Mouse (Mus musculus) thymus, adult 2 months (tissue): ENCODE data around the gene Pde11a. TPM values are rescaled to one million over a fixed set of nuclear protein-coding genes. Genes with fewer than 3 reads are reported as not detected.

ENCODE experiments used
- DNase-seq: peaks from one replicate; pipeline ENCODE4 v3.0.0; 2021
- H3K27ac ChIP-seq: fragments of 200-500 bp; 2 replicates; pipeline ENCODE4 v1.5.1; 2012; ENCODE audit warnings: low read length, control low read depth; ENCODE audit not compliant: control insufficient read depth, insufficient read depth
- H3K27me3 ChIP-seq: fragments of 200-500 bp; 2 replicates; pipeline ENCODE4 v1.6.1; 2012; ENCODE audit warnings: mild to moderate bottlenecking, low read length, moderate library complexity, mixed read lengths; ENCODE audit not compliant: control insufficient read depth, insufficient read depth
- H3K36me3 ChIP-seq: fragments of 200-500 bp; 2 replicates; pipeline ENCODE4 v1.6.1; 2012; ENCODE audit warnings: mild to moderate bottlenecking, low read length, moderate library complexity; ENCODE audit not compliant: control insufficient read depth, insufficient read depth
- H3K4me1 ChIP-seq: fragments of 200-500 bp; replicated peaks from 2 replicates; pipeline ENCODE4 v1.6.1; 2012; ENCODE audit warnings: low read length; ENCODE audit not compliant: control insufficient read depth, insufficient read depth
- H3K4me3 ChIP-seq: fragments of 200-500 bp; 2 replicates; pipeline ENCODE4 v1.5.1; 2012; ENCODE audit warnings: mild to moderate bottlenecking, low read length, control low read depth, moderate library complexity; ENCODE audit not compliant: control insufficient read depth, insufficient read depth
- CTCF ChIP-seq: fragments of 200-500 bp; IDR thresholded peaks from 2 replicates; pipeline ENCODE4 v1.5.1; 2012; ENCODE audit warnings: mild to moderate bottlenecking, control low read depth, low read length, moderate library complexity, borderline replicate concordance; ENCODE audit not compliant: control insufficient read depth, poor library complexity, insufficient read depth; ENCODE audit errors: extremely low read depth
- POLR2A ChIP-seq: fragments of 200-500 bp; IDR thresholded peaks from 2 replicates; pipeline ENCODE4 v1.6.1; 2012; ENCODE audit warnings: mild to moderate bottlenecking, low read length, control low read depth, moderate library complexity; ENCODE audit not compliant: control insufficient read depth, poor library complexity, insufficient read depth; ENCODE audit errors: extremely low read depth
- WGBS: fragments of 180-500 bp; shearing (Covaris S2); methylation state at CpG from one replicate; pipeline ENCODE4 v1.1.7; 2018; 5-methylcytosine and 5-hydroxymethylcytosine counted together
- polyA plus RNA-seq: library from polyadenylated mRNA; depleted of rRNA; stranded (reverse); fragments of >200 nt; gene quantifications from 2 replicates; pipeline ENCODE4 v1.2.3, GENCODE M21; 2012; rRNA removed

Pde11a gene
- polyA plus RNA-seq, 1 experiment, result 1.7 TPM

DNA sequence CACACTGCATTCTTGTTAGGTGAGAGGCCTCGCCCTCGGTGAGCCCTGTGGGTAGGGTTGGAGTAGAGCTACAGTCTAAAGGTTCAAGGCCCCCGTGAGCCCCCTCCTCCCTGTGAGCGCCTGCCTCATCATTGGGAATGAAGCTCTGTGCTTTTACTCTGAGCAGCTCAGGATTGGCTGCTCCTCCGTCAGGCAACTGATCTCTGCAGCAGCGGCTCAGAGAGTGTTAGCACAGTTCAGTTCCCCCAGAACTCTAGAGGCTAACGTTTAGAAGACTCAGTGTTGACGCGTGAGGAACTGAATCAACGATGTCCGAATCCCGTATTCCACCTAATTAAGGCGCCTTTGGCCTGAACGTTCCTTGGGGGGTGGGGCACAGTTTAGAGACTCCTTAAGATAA, 382.9 kb downstream of the Pde11a start:
- Histone ChIP-seq H3K36me3 (no peaks in the 10 kb centered on the region), H3K4me1 (no peaks in the 10 kb centered on the region), H3K4me3 (no peak overlapping the region), H3K27me3 (no peaks in the 10 kb centered on the region), H3K27ac (no peak overlapping the region)
- TF ChIP-seq POLR2A, result no peak
- TF ChIP-seq CTCF, result no peak
- DNase-seq, result no peak
- 83% methylated on average over 14 of the region's 14 CpGs for WGBS

DNA sequence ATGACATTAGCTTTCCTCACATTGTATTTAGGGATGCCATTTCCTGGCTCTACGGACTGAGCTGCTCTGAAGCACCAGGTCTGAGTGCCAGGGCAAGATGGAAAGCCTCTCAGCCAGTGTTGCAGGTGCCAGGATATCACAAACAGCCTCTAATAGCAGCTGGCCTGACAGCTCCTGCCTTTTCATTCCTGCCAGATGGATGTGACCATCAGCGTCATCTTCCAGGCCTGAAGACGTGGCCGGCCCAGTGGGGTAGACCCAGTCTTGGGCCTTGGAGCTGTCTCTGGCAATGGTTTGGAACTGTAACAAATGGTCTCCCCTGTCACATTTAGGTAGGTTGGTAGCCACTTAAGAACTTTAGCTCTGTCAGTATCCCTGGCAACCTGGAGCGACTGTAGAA, 385.3 kb downstream of the Pde11a start:
- no peak for DNase-seq
- no peak overlapping the region for H3K27ac ChIP-seq
- H3K4me1 ChIP-seq, result no peaks in the 10 kb centered on the region
- no peak overlapping the region for H3K4me3 ChIP-seq
- H3K27me3 ChIP-seq, result no peaks in the 10 kb centered on the region
- WGBS, result 96% methylated on average over 5 of the region's 5 CpGs
- TF ChIP-seq CTCF (no peak), POLR2A (no peak)
- no peaks in the 10 kb centered on the region for H3K36me3 ChIP-seq

DNA sequence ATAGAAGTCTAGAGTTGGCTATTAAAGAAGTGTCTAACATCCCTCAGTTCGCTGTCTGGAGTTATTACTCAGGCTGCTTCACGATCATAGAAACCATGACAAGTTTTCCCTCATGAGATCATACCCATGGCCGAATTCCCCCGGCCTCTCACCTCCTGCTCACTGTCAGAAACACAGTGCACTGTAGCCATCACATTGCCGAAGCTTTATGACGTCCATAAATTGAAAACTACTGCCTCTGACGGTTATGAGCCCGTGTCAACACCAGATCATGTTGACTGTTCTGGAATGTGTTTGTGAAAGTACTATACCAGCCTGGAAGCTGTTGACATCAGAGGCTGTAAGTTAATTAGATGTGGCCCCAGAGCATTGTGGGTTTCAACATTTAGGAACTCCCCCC, 387.9 kb downstream of the Pde11a start:
- no peaks in the 10 kb centered on the region for H3K36me3 ChIP-seq
- WGBS, result 95% methylated on average over 8 of the region's 8 CpGs
- H3K4me3 ChIP-seq, result no peak overlapping the region
- no peak for DNase-seq
- no peaks in the 10 kb centered on the region for H3K4me1 ChIP-seq
- H3K27ac ChIP-seq, result no peak overlapping the region
- TF ChIP-seq CTCF (no peak), POLR2A (no peak)
- H3K27me3 ChIP-seq, result no peaks in the 10 kb centered on the region

Other genes with a start within 250 kb of the Pde11a start
- not detected in 2 replicates for gene Cyct, start 21.7 kb upstream of the Pde11a start, polyA plus RNA-seq
- 18.8 and 20.8 TPM in 2 replicates for gene Rbm45, start 31.2 kb upstream of the Pde11a start, polyA plus RNA-seq
- gene Osbpl6, start 67.7 kb upstream of the Pde11a start, polyA plus RNA-seq, result 6.1 and 7.1 TPM in 2 replicates